Mouse (Mus musculus) intestine, embryonic 15.5 days (tissue): ENCODE measurements around the gene Rims4. TPM values are rescaled to one million over a fixed set of nuclear protein-coding genes. Genes with fewer than 3 reads are reported as not detected.
A peak's percentile ranks its signal among the peaks of the same experiment; 100 is the strongest.

Source experiments
- ATAC-seq: fragments of 200-750 bp; cut with Nextera tagmentation; 2 replicates; pipeline ENCODE4 v1.8.0; 2017; ENCODE audit warnings: moderate TSS enrichment, moderate library complexity
- H3K27ac ChIP-seq: fragments of 300-500 bp; sonication (generic); 2 replicates; pipeline ENCODE4 v1.5.1; 2015; ENCODE audit warnings: mild to moderate bottlenecking, inconsistent platforms
- H3K27me3 ChIP-seq: fragments of 300-500 bp; sonication (generic); replicated peaks from 2 replicates; pipeline ENCODE4 v1.6.1; 2015; ENCODE audit warnings: inconsistent platforms
- H3K36me3 ChIP-seq: fragments of 300-500 bp; sonication (generic); 2 replicates; pipeline ENCODE4 v1.6.1; 2015; ENCODE audit warnings: inconsistent platforms
- H3K4me1 ChIP-seq: fragments of 300-500 bp; sonication (generic); replicated peaks from 2 replicates; pipeline ENCODE4 v1.6.1; 2015; ENCODE audit warnings: inconsistent platforms
- H3K4me2 ChIP-seq: fragments of 300-500 bp; sonication (generic); replicated peaks from 2 replicates; pipeline ENCODE4 v1.6.1; 2015; ENCODE audit warnings: mild to moderate bottlenecking, inconsistent platforms
- H3K4me3 ChIP-seq: fragments of 300-500 bp; sonication (generic); replicated peaks from 2 replicates; pipeline ENCODE4 v1.5.1; 2015; ENCODE audit warnings: inconsistent platforms
- H3K9ac ChIP-seq: fragments of 300-500 bp; sonication (generic); 2 replicates; pipeline ENCODE4 v1.6.1; 2015; ENCODE audit warnings: inconsistent platforms
- H3K9me3 ChIP-seq: fragments of 300-500 bp; sonication (generic); 2 replicates; pipeline ENCODE4 v1.6.1; 2016; ENCODE audit warnings: inconsistent platforms
- WGBS: fragments of 180-500 bp; shearing (Covaris S2); methylation state at CpG from one replicate; pipeline ENCODE4 v1.1.7; 2015; 5-methylcytosine and 5-hydroxymethylcytosine counted together
- polyA plus RNA-seq: library from polyadenylated mRNA; unstranded; fragments of >200 nt; fragmentation: Nextera tagmentation; extraction: Ambion mirVana; gene quantifications from 2 replicates; pipeline ENCODE4 v1.2.1, GENCODE M21; 2015

The Rims4 gene
- polyA plus RNA-seq, result 0.90 and 1.3 TPM in 2 replicates

GRCm38 (mm10) chr2:163918317-163919258, at the start of gene Rims4:
Gene Rims4, minus strand, starts transcription at chr2:163918683.
- Histone ChIP-seq H3K27me3 (peaks cover 67% of the 10 kb centered on the region), H3K4me1 (peaks cover 8% of the 10 kb centered on the region), H3K4me2 (peak within 1 kb of the TSS; percentile 97), H3K36me3 (no peaks in the 10 kb centered on the region), H3K9ac (peak within 1 kb of the TSS; percentile 40), H3K27ac (no peak within 1 kb of the TSS), H3K9me3 (no peaks in the 10 kb centered on the region), H3K4me3 (peak within 1 kb of the TSS; percentile 52)
- ATAC-seq, result peak; percentile 89
- under 1% methylated on average over 66 of the region's 115 CpGs for WGBS

GRCm38 (mm10) chr2:163965706-163966105, 47.2 kb upstream of the Rims4 start:
- Histone ChIP-seq H3K27me3 (no peaks in the 10 kb centered on the region), H3K36me3 (no peaks in the 10 kb centered on the region), H3K9me3 (no peaks in the 10 kb centered on the region), H3K27ac (no peak overlapping the region), H3K9ac (no peak overlapping the region), H3K4me1 (no peaks in the 10 kb centered on the region), H3K4me3 (no peak overlapping the region), H3K4me2 (no peak overlapping the region)
- no peak for ATAC-seq
- WGBS, result 72% methylated on average over 7 of the region's 7 CpGs

GRCm38 (mm10) chr2:163964606-163965560, 46.4 kb upstream of the Rims4 start:
- no peaks in the 10 kb centered on the region for H3K27me3 ChIP-seq
- H3K27ac ChIP-seq, result no peak overlapping the region
- no peak overlapping the region for H3K9ac ChIP-seq
- H3K36me3 ChIP-seq, result no peaks in the 10 kb centered on the region
- H3K4me2 ChIP-seq, result no peak overlapping the region
- no peak for ATAC-seq
- no peak overlapping the region for H3K4me3 ChIP-seq
- H3K4me1 ChIP-seq, result no peaks in the 10 kb centered on the region
- no peaks in the 10 kb centered on the region for H3K9me3 ChIP-seq
- 65% methylated on average over 17 of the region's 19 CpGs for WGBS

GRCm38 (mm10) chr2:163953622-163954310, 35.3 kb upstream of the Rims4 start:
- no peak overlapping the region for H3K4me3 ChIP-seq
- H3K9me3 ChIP-seq, result no peaks in the 10 kb centered on the region
- H3K4me2 ChIP-seq, result no peak overlapping the region
- no peaks in the 10 kb centered on the region for H3K4me1 ChIP-seq
- no peak overlapping the region for H3K9ac ChIP-seq
- H3K36me3 ChIP-seq, result no peaks in the 10 kb centered on the region
- H3K27me3 ChIP-seq, result no peaks in the 10 kb centered on the region
- ATAC-seq, result no peak
- H3K27ac ChIP-seq, result no peak overlapping the region
- WGBS, result 52% methylated on average over 7 of the region's 7 CpGs

GRCm38 (mm10) chr2:163951770-163952169, 33.3 kb upstream of the Rims4 start:
- 27% methylated on average over 4 of the region's 4 CpGs for WGBS
- no peak overlapping the region for H3K4me3 ChIP-seq
- no peak overlapping the region for H3K27ac ChIP-seq
- no peak overlapping the region; the same call in 1 of the 2 replicates for H3K9ac ChIP-seq
- ATAC-seq, result no peak
- H3K4me1 ChIP-seq, result no peaks in the 10 kb centered on the region
- no peaks in the 10 kb centered on the region for H3K9me3 ChIP-seq
- H3K4me2 ChIP-seq, result no peak overlapping the region
- H3K36me3 ChIP-seq, result no peaks in the 10 kb centered on the region
- no peaks in the 10 kb centered on the region for H3K27me3 ChIP-seq

GRCm38 (mm10) chr2:163947976-163948375, 29.5 kb upstream of the Rims4 start:
- Histone ChIP-seq H3K9ac (no peak overlapping the region), H3K9me3 (no peaks in the 10 kb centered on the region), H3K4me1 (no peaks in the 10 kb centered on the region), H3K27me3 (no peaks in the 10 kb centered on the region), H3K4me3 (no peak overlapping the region), H3K27ac (no peak overlapping the region), H3K36me3 (no peaks in the 10 kb centered on the region), H3K4me2 (no peak overlapping the region)
- ATAC-seq, result no peak
- 73% methylated on average over 7 of the region's 7 CpGs for WGBS

GRCm38 (mm10) chr2:163946221-163946620, 27.7 kb upstream of the Rims4 start:
- Histone ChIP-seq H3K36me3 (no peaks in the 10 kb centered on the region), H3K9ac (no peak overlapping the region), H3K4me3 (no peak overlapping the region), H3K4me2 (no peak overlapping the region), H3K27me3 (no peaks in the 10 kb centered on the region), H3K27ac (no peak overlapping the region), H3K4me1 (no peaks in the 10 kb centered on the region), H3K9me3 (no peaks in the 10 kb centered on the region)
- no peak for ATAC-seq
- 69% methylated on average over 15 of the region's 15 CpGs for WGBS

GRCm38 (mm10) chr2:163944511-163944910, 26.0 kb upstream of the Rims4 start:
- Histone ChIP-seq H3K27me3 (no peaks in the 10 kb centered on the region), H3K9me3 (no peaks in the 10 kb centered on the region), H3K36me3 (no peaks in the 10 kb centered on the region), H3K4me2 (no peak overlapping the region), H3K4me1 (no peaks in the 10 kb centered on the region), H3K9ac (no peak overlapping the region), H3K27ac (no peak overlapping the region), H3K4me3 (no peak overlapping the region)
- no peak for ATAC-seq
- WGBS, result 71% methylated on average over 8 of the region's 8 CpGs

GRCm38 (mm10) chr2:163943056-163943455, 24.6 kb upstream of the Rims4 start:
- Histone ChIP-seq H3K9ac (no peak overlapping the region), H3K27me3 (no peaks in the 10 kb centered on the region), H3K27ac (no peak overlapping the region), H3K4me2 (no peak overlapping the region), H3K9me3 (no peaks in the 10 kb centered on the region), H3K4me1 (no peaks in the 10 kb centered on the region), H3K4me3 (no peak overlapping the region), H3K36me3 (no peaks in the 10 kb centered on the region)
- ATAC-seq, result no peak
- WGBS, result 61% methylated on average over 6 of the region's 6 CpGs

GRCm38 (mm10) chr2:163939522-163939921, 21.0 kb upstream of the Rims4 start:
- 41% methylated on average over 8 of the region's 8 CpGs for WGBS
- Histone ChIP-seq H3K9ac (no peak overlapping the region), H3K4me1 (no peaks in the 10 kb centered on the region), H3K27ac (no peak overlapping the region), H3K9me3 (no peaks in the 10 kb centered on the region), H3K27me3 (no peaks in the 10 kb centered on the region), H3K4me2 (no peak overlapping the region), H3K36me3 (no peaks in the 10 kb centered on the region), H3K4me3 (no peak overlapping the region)
- no peak for ATAC-seq

GRCm38 (mm10) chr2:163932151-163932550, 13.7 kb upstream of the Rims4 start:
- ATAC-seq, result no peak
- H3K27ac ChIP-seq, result no peak overlapping the region
- no peak overlapping the region for H3K4me2 ChIP-seq
- no peaks in the 10 kb centered on the region for H3K36me3 ChIP-seq
- no peak overlapping the region for H3K4me3 ChIP-seq
- 34% methylated on average over 7 of the region's 7 CpGs for WGBS
- H3K4me1 ChIP-seq, result no peaks in the 10 kb centered on the region
- no peak overlapping the region for H3K9ac ChIP-seq
- H3K27me3 ChIP-seq, result no peaks in the 10 kb centered on the region
- no peaks in the 10 kb centered on the region for H3K9me3 ChIP-seq
